Mouse (Mus musculus): ENCODE data around the gene Dynlt1c.
"Not testable (repeated sequence)": the region's sequence is repeated elsewhere in the genome, so short reads cannot be mapped to it uniquely, and the experiment has no call there.

DNA sequence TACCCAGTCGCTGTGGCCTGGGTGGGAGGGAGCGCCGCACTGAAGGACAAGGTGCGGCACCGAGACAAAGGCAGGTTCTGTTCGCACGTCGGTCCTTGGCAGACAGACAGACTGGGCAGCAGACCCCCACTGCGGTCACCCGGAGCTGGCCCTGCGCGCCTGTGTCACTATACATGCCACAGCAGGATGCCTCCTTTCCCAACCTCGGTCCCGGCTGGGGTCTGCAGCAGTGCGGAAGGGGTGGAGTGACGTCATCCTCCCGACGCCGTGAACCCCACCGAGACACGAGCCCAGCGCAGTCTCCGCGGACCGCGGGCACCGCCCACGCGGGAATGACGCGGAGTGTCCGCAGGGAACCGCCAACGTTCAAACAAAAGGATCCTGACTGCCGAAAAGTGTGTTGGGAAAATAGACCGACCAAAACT lies 53.6 kb downstream of the Dynlt1c start:
- not testable (repeated sequence) for TF ChIP-seq ZNF384 (IDR thresholded peaks at IDR 0.05; ENCODE audit: low read depth, low read length); ZC3H11A (IDR thresholded peaks at IDR 0.05; ENCODE audit: borderline replicate concordance, low read depth, low read length); HCFC1 (IDR thresholded peaks at IDR 0.05; ENCODE audit: borderline replicate concordance, insufficient read depth, low read length)
